Mouse (Mus musculus) CD4-positive, CD25-positive, alpha-beta regulatory T cell (primary cell): ENCODE data around the gene Picalm. TPM values are rescaled to one million over a fixed set of nuclear protein-coding genes. Genes with fewer than 3 reads are reported as not detected.

ENCODE experiments used
- polyA plus RNA-seq: library from polyadenylated mRNA; unstranded; fragments of 100-300 nt; shearing (Covaris generic); gene quantifications from one replicate; pipeline ENCODE4 v1.2.1, GENCODE M21; 2017

Picalm gene
- polyA plus RNA-seq: 36.0 TPM

DNA sequence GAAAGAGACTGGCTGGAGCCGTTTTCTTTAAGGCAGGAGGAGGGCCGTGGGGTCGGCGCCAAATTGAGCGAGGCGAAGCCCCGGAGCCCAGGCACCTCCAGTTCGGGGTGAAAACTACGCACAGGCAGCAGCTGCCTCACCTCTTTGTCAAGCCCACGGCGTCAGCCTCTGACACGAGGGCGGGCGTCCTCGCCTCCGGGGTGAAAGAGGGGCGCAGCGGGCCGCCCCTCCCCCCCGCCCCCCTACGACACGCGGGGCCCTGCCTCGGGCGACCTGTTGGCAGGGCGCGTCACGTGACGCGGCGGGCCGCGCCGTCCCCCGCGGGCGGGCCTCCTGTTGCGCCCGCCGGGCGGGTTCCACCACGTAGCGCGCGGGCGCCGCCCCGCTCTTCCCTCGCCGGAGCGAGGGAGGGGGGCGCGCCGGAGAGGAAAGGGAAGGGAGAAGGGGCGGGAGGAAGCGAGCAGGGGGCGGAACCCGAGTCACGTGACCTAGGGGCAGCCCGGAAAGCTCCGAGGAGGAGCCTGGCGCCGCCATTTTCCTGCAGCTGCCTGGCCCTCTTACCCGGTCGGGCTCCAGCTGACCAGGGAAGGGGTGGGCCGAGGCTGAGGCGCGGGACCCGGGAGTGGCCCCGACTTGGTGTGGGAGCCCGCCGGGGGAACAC is at the start of gene Picalm:
Picalm (plus strand) TSS at position 482 of the 661 bp plus-strand sequence.

Other genes with a start within 250 kb of the Picalm start
- not detected for gene Ccdc81, start 226.6 kb upstream of the Picalm start, polyA plus RNA-seq
- 107 TPM for gene Hikeshi, start 189.0 kb upstream of the Picalm start, polyA plus RNA-seq
- 112 TPM for gene Eed, start 149.2 kb upstream of the Picalm start, polyA plus RNA-seq
- gene Ccdc83, start 135.6 kb downstream of the Picalm start, polyA plus RNA-seq: not detected
- 84.5 TPM for gene Sytl2, start 172.0 kb downstream of the Picalm start, polyA plus RNA-seq